Mouse (Mus musculus): ENCODE data around the gene C3.

Gene C3

DNA sequence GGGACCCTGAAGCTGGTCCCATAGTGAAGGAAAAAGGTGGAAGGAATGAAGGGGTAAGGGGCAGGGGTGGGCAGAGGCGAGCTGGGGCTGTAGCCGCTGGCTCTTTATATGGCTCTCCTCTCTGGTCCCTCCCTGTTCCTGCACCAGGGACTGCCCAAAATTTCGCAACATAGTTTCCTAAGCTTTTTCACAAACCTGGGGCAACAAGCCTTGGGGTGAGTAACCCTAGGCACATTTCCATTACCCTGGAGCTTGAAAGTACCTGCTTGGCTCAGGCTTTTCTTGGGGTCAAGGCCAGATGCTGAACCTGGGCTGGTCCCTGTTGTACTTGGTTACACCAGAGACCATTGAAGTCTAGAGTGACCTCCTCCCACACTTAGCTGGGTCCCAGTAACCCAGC, at the start of gene C3:
Gene C3, minus strand, starts transcription at position 123 of the 400 bp plus-strand sequence.
- no peak for DNase-seq (ENCODE audit: low read depth, low spot score)

GRCm38 (mm10) chr17:57276634-57277121, 48.7 kb upstream of the C3 start:
- peak; percentile 86 for DNase-seq (ENCODE audit: low read depth, low spot score)

DNA sequence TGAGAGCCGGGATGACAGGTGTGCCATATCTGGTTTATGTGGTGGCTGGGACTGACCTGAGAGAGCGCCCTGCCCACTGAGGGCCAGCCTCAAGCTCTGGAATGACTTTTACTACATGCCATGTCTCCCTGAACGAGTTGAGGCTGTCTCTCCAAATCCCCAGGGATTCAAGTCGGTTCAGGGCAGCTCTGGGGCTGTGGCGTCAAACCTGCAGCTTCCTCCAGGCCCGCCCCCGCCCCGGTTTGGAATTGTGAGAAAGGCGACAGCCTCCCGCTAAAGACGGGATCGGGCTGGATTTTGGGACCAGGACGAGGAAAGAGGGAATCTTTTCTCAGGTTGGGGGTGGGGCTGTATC, 48.0 kb upstream of the C3 start:
- DNase-seq (ENCODE audit: low read depth, low spot score) = no peak

- DNase-seq (ENCODE audit: low read depth, low spot score) = peak; percentile 48
Observed at GRCm38 (mm10) chr17:57275111-57275996, 47.4 kb upstream of the C3 start.

DNA sequence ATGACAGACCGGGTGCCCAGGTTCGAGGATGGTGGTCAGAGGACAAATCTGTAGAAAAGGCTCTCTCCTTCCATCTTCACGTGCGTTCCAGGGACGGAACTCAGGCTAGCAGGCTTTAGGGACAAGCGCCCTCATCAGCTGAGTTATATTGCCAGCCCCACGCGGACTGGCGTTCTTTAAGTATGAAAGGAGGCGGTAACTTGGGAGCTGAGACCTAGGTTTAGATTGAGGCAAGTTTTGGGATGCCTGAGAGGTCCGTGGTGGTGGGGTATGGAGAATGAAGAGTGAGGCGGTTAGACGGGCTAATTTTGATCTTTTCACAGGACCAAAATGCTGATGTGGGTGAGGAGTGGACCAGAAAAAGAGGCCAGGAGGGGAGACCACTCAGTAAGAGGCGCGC, 46.8 kb upstream of the C3 start:
- DNase-seq (ENCODE audit: low read depth, low spot score) = no peak

- no peak for DNase-seq (ENCODE audit: low read depth, low spot score)
Observed at GRCm38 (mm10) chr17:57273846-57274245, 45.9 kb upstream of the C3 start.

DNA sequence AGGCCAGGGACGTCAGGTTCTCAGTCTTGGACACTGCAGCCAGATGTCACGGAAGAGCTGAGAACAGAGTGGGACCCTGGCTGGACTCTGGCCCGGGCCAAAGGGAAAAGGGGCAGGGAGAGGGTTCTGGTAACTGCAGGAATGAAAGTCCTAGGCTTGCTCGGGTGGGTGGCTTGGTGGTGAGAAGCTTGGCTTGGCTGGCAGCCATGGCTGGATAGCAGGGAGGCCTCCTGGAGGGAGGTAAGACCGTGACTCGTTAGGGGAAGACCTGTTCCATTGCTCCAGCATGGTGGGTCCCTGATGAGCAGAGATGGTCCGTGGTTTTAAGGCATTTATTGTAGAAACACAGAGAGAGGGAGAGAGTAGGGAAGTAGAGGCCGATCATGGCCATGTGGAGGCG, 43.4 kb upstream of the C3 start:
- no peak for DNase-seq (ENCODE audit: low read depth, low spot score)

- DNase-seq (ENCODE audit: low read depth, low spot score) = no peak
Observed at GRCm38 (mm10) chr17:57267556-57268126, 39.7 kb upstream of the C3 start.

DNA sequence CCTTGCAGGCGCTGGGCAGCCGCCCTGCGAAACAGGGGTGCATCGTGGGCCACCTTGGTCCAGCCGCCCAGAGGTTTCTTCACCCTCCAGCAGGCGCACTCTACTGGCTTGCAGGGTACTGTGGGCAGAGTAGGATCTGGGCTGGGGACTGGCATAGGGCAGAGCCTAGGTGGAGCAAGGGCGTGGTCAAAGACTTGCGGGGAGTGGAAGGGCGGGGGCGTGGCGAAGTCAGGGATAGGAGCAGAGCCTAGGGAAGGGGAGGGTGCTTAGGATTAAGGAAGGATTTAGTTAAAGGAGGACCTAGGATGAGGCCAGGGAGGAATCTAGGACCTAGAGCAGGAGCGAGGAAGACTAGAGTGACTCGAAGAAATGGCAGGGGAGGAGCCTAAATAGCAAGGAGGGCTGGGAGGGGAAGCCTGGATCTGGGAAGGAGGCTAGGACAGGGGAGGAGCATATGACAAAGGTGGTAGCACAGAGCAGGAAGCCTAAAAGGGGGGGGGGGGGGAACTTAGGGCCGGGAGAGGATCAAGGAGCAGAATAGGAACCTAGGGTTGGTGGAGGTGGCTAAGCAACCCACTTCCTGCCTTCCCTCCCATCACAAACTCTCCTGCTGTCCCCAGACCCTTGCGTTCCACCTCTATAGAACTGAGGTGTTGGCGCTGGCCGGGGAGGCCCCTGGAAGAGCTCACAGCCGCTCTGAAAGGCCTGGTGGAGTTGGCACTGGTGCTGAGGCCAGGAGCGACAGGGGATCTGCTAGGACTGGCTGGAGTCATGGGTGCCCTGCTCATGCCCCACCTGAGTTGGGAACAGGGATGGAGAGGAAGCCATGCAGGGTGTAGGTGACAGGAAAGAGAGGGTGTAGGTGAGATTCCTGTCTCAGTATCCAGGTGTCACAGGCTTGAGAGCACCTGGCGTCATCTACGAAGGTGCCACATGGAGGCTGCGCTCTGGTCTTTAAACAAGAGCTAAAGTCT, 37.3 kb upstream of the C3 start:
- DNase-seq (ENCODE audit: low read depth, low spot score) = peak; percentile 13

- DNase-seq (ENCODE audit: low read depth, low spot score) = no peak
Observed at GRCm38 (mm10) chr17:57264164-57264563, 36.2 kb upstream of the C3 start.

DNA sequence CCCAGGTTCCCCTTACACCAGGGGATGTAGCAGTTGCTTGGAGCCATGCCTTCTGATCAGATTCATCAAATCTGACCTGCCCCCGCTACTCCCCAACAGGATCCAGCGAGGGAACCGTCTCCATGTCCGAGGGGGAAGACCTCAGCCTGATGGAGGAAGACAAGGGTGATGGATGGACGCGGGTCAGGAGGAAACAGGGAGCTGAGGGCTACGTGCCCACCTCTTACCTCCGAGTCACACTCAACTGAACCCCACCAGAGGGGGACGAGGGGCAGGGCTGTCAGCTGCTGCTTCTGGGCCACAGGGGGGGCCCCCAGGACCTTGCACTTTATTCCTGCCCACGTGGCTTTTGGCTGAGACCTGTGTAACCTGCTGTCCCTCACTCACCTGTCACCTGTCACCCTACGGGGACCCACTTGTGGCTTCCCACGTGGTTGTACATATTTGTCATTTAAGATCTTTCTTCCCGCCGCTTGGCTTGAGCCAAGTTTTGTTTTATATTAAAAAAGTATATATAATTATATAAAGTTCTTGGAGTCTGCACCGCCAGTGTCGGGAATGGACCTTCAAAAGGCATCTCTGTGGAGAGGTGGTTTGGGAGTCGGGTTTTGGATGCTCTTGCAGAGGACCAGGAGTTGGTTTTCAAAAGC, 35.1 kb upstream of the C3 start:
- DNase-seq (ENCODE audit: low read depth, low spot score) = no peak

- DNase-seq (ENCODE audit: low read depth, low spot score) = no peak
Observed at GRCm38 (mm10) chr17:57261796-57262195, 33.9 kb upstream of the C3 start.

DNA sequence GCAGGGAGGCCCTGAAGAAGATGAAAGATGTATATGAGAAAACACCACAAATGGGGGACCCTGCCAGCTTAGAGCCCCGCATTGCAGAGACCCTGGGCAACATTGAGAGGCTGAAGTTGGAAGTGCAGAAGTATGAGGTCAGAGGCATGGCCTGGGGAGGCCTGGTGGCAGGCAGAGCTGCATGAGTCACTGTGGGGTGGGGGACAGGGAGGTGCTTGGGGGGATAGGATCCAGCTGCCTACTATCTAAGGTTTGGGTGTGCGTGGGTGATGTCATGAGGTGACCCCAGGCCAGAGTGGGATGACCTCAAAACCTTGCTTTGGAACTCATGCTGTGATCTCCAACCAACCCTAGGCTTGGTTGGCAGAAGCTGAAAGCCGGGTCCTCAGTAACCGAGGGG, 33.4 kb upstream of the C3 start:
- DNase-seq (ENCODE audit: low read depth, low spot score) = no peak

GRCm38 (mm10) chr17:57260351-57260750, 32.4 kb upstream of the C3 start:
- no peak for DNase-seq (ENCODE audit: low read depth, low spot score)

GRCm38 (mm10) chr17:57259742-57260141, 31.8 kb upstream of the C3 start:
- no peak for DNase-seq (ENCODE audit: low read depth, low spot score)

- no peak for DNase-seq (ENCODE audit: low read depth, low spot score)
Observed at GRCm38 (mm10) chr17:57258191-57258590, 30.3 kb upstream of the C3 start.

DNA sequence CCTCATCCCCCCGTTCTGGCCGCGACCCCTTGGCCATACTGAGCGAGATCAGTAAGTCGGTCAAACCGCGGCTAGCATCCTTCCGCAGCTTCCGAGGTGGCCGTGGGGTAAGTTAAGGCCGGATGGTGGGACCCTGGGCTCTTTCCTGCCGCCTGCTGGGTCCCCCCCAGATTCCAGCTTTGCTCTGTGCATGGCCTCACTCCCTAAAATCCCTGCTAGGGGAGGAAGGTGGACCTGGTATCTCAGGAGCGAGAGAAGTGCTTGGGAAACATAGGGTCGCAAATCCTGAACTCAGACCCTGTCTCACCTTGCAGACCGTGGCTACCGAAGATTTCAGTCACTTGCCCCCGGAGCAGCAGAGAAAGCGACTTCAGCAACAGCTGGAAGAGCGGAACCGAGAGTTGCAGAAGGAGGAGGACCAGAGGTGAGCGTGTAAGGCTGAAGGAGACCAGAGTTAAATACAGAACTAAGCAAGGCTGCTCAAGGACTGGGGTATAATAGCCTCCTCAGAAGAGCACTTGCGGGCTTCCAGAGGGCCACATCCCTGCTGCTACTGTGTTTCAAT, 29.1 kb upstream of the C3 start:
- no peak for DNase-seq (ENCODE audit: low read depth, low spot score)

GRCm38 (mm10) chr17:57255354-57255753, 27.4 kb upstream of the C3 start:
- DNase-seq (ENCODE audit: low read depth, low spot score) = no peak

DNA sequence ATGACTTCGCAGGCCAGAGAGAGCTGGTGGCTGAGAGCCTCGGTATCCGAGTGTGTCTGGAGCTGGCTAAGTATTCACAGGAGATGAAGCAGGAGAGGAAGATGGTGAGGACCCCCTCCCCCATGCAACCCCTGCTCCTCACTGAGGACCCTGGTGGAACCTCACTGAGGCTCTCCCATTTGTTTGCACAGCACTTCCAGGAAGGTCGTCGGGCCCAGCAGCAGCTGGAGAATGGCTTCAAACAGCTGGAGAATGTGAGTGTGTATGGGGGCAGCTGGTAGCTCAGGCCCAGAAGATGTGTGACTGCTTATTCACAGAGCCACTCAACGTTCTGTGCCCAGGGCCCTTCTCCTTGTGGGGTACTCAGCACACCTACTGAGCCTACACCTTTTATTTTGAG, 25.4 kb upstream of the C3 start:
- DNase-seq (ENCODE audit: low read depth, low spot score) = no peak

DNA sequence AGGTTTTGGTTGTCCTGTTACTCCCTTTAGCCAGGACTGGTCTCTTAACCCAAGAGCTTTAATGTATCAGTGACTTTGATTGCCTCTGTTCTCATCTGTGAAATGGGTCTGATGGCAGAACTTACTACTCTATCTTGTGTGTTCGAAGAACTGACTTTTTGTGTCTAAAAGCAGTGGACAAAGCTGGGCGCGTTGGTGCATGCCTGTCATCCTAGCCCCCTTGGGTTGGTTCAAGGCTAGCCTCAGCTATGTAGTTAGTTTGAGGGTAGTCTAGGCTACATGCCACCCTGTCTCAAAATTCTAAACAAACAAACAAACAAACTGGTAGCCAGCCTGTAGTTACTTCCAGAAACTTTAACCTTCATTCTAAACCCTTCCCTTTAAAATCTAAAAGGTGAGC, 23.5 kb upstream of the C3 start:
- no peak for DNase-seq (ENCODE audit: low read depth, low spot score)

DNA sequence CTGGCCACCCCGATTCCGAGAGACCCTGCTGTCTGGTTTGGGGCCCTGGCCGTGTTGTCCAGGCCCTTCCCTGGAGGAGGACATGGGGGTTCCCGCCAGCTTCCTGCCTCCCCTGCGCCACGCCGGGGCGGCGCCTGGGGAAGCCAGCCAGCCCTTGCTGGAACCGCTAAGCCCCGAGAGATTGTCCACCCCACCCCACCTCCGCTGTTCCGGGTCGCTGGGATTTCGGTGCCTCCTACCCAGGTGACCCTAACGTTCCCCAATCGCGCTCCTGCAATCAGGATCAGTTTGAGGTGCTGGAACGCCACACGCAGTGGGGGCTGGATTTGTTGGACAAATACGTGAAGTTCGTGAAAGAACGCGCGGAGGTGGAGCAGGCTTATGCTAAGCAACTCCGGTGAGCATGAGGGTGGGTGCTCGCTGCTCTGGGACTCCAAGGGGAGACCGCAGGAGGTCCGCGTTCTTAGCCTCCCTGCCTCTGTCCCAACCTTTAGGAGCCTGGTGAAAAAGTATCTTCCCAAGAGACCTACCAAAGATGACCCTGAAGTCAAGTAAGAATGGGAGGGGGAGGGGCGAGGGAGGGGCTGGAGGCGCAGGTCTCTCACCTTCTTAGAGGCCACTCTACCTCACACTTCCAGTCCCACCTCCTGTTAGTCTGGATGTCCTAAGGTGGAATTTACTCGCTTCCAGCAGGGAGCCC, 22.7 kb upstream of the C3 start:
- DNase-seq (ENCODE audit: low read depth, low spot score) = peak; percentile 22

All from mesoderm, embryonic 11.5 days (tissue).